Mouse (Mus musculus) midbrain, embryonic 14.5 days (tissue): ENCODE measurements at regions not wholly inside any gene's neighbourhood (a gene's known extent, or its start where the extent isn't known, plus 50 kb on each side); places are given as distances from the start of the nearest gene placed in this dataset.

Experiments
- ATAC-seq: fragments of 200-750 bp; cut with Nextera tagmentation; 2 replicates; pipeline ENCODE4 v1.8.0; 2017; ENCODE audit warnings: moderate number of reproducible peaks, moderate library complexity; ENCODE audit not compliant: low FRiP score, low TSS enrichment
- DNase-seq: peaks from one replicate; pipeline ENCODE4 v3.0.0-alpha.2; 2015
- H3K27ac ChIP-seq: fragments of 300-500 bp; sonication (generic); replicated peaks from 2 replicates; pipeline ENCODE4 v1.5.1; 2014; ENCODE audit warnings: mild to moderate bottlenecking, low read depth, low read length, moderate library complexity
- H3K27me3 ChIP-seq: fragments of 300-500 bp; sonication (generic); 2 replicates; pipeline ENCODE4 v1.6.1; 2014; ENCODE audit warnings: low read length, control low read depth, mixed read lengths; ENCODE audit not compliant: control insufficient read depth, insufficient read depth
- H3K36me3 ChIP-seq: fragments of 300-500 bp; sonication (generic); 2 replicates; pipeline ENCODE4 v1.6.1; 2014; ENCODE audit warnings: low read length, control low read depth; ENCODE audit not compliant: control insufficient read depth, insufficient read depth
- H3K4me1 ChIP-seq: fragments of 300-500 bp; sonication (generic); 2 replicates; pipeline ENCODE4 v1.6.1; 2014; ENCODE audit warnings: mild to moderate bottlenecking, antibody characterized with exemption, low read length, control low read depth; ENCODE audit not compliant: control insufficient read depth, insufficient read depth
- H3K4me2 ChIP-seq: fragments of 300-500 bp; sonication (generic); 2 replicates; pipeline ENCODE4 v1.6.1; 2014; ENCODE audit warnings: mild to moderate bottlenecking, low read length, moderate library complexity
- H3K4me3 ChIP-seq: fragments of 300-500 bp; sonication (generic); replicated peaks from 2 replicates; pipeline ENCODE4 v1.5.1; 2014; ENCODE audit warnings: low read depth, low read length
- H3K9ac ChIP-seq: fragments of 300-500 bp; sonication (generic); replicated peaks from 2 replicates; pipeline ENCODE4 v1.6.1; 2014; ENCODE audit warnings: mild to moderate bottlenecking, low read length, moderate library complexity
- H3K9me3 ChIP-seq: fragments of 300-500 bp; sonication (generic); 2 replicates; pipeline ENCODE4 v1.6.1; 2016; ENCODE audit warnings: low read length, control low read depth, mixed read lengths; ENCODE audit not compliant: control insufficient read depth
- WGBS: fragments of 180-500 bp; shearing (Covaris S2); extraction: QIAGEN DNeasy Blood & Tissue Kit; methylation state at CpG from one replicate; pipeline ENCODE4 v1.1.7; 2014; 5-methylcytosine and 5-hydroxymethylcytosine counted together

DNA sequence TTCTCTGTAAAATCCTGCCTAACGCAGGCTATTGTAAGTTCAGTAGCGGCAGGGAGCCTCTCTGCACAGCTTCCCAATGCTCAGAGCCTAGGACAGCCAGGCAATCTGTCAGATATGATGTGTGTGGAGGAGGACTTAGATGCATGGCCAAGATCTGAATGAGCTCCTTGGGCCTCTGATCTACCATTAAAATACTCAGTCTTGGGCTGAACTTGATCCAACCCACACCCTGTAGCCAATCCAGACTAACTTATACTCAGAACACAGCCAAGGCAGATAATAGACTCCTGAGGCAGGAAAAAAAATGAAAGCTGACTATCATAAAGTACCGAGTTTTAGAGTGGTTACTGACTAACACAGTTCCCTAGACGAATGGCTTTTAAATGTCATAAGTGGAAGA lies 165.4 kb upstream of the Zfp618 start:
- no peak overlapping the region for H3K4me3 ChIP-seq
- no peaks in the 10 kb centered on the region for H3K4me1 ChIP-seq
- ATAC-seq (no peak), DNase-seq (no peak)
- H3K36me3 ChIP-seq, result no peaks in the 10 kb centered on the region
- H3K27ac ChIP-seq, result no peak overlapping the region
- no peak overlapping the region for H3K4me2 ChIP-seq
- H3K9ac ChIP-seq, result no peak overlapping the region
- H3K9me3 ChIP-seq, result no peaks in the 10 kb centered on the region
- no peaks in the 10 kb centered on the region for H3K27me3 ChIP-seq
- WGBS, result 82% methylated on average over 4 of the region's 4 CpGs

DNA sequence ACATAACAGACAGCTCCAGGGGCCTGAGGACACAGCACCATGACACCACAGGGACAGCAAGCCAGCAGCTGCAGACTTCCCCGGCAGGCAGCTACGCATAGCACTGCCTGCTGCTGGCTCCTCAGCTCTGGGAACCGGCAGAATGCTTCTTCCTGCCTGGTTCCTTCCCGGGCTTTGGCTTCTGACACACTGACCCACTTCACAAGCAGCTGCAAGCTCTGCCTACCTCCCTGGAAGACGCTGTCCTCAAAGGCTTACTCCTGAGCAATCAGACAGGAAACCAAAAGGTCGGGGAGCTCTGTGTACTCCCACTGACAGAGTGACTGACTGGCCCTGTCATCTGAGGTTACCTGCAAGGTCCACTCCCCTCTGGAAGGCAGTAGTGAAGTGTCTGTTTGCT lies 159.5 kb upstream of the Zfp618 start:
- Histone ChIP-seq H3K27me3 (no peaks in the 10 kb centered on the region), H3K9ac (no peak overlapping the region), H3K4me1 (no peaks in the 10 kb centered on the region), H3K4me3 (no peak overlapping the region), H3K4me2 (no peak overlapping the region), H3K9me3 (no peaks in the 10 kb centered on the region), H3K36me3 (no peaks in the 10 kb centered on the region), H3K27ac (no peak overlapping the region)
- ATAC-seq, result no peak
- WGBS, result 45% methylated on average over 6 of the region's 6 CpGs
- DNase-seq, result no peak

DNA sequence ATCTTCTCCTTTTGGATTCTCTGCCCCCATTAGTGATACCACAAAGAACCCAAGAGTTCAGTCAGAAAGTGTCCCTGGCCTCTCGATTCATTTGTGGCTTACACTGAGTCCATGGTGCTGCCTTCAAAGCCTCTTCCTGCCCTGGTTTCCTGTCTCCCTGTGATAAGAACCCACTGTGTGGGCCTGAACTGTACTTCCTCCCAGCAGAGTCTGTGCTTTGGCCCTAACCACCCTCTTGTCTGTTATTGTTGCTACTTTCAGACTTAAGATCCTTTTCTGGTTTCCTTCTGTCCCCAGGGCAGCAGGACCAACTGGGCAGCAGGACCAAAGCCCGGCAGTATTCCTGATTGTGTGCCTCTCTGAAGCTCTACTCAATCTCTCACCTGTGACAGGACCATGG lies 158.6 kb upstream of the Zfp618 start:
- H3K9ac ChIP-seq, result no peak overlapping the region
- no peaks in the 10 kb centered on the region for H3K27me3 ChIP-seq
- no peak overlapping the region for H3K27ac ChIP-seq
- 93% methylated on average over 2 of the region's 2 CpGs for WGBS
- DNase-seq (no peak), ATAC-seq (no peak)
- H3K9me3 ChIP-seq, result no peaks in the 10 kb centered on the region
- H3K4me3 ChIP-seq, result no peak overlapping the region
- H3K36me3 ChIP-seq, result no peaks in the 10 kb centered on the region
- H3K4me1 ChIP-seq, result no peaks in the 10 kb centered on the region
- H3K4me2 ChIP-seq, result no peak overlapping the region

DNA sequence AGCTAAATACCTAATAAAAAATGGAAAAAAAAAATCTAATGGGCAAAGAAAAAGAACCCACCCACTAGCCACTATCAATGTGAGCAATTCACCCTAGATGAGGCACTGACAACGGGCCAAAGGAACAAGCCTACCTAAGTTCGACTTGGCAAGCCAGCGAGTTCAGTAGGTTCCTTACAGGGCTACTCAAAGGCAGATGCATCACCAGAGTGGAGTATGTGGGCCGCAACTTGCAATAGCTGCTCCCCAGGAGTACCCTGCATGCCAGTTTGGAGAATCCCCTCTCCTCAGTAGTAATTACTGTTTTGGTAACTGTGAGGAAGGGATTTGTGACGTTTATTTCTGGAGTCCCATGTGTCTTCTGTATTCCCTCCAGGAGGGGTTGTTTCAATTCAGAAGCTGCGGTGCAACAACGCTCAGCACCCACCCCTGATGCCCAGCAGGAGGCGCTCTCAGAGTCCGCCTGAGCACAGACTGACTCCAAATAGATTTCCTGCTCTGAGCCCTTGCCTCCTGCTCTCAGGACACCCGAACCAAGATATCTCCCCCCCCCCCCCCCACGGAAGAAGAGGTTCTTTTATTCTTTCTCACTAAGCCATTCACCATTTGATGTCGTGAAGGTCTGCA lies 157.3 kb upstream of the Zfp618 start:
- Histone ChIP-seq H3K9me3 (no peaks in the 10 kb centered on the region), H3K9ac (no peak overlapping the region)

GRCm38 (mm10) chr4:62808553-62808950 lies 156.8 kb upstream of the Zfp618 start:
- no peaks in the 10 kb centered on the region for H3K36me3 ChIP-seq
- DNase-seq, result no peak
- H3K9ac ChIP-seq, result no peak overlapping the region
- no peak overlapping the region for H3K27ac ChIP-seq
- no peak overlapping the region for H3K4me3 ChIP-seq
- no peak overlapping the region for H3K4me2 ChIP-seq
- H3K27me3 ChIP-seq, result no peaks in the 10 kb centered on the region
- no peaks in the 10 kb centered on the region for H3K9me3 ChIP-seq
- H3K4me1 ChIP-seq, result no peaks in the 10 kb centered on the region
- 97% methylated on average over 12 of the region's 12 CpGs for WGBS
- ATAC-seq, result no peak

More for the DNA sequence above, 157.3 kb upstream of the Zfp618 start:
- H3K36me3 ChIP-seq, result no peaks in the 10 kb centered on the region
- no peak for DNase-seq
- no peaks in the 10 kb centered on the region for H3K27me3 ChIP-seq
- no peaks in the 10 kb centered on the region for H3K4me1 ChIP-seq
- H3K4me2 ChIP-seq, result no peak overlapping the region
- WGBS, result 65% methylated on average over 12 of the region's 12 CpGs
- H3K4me3 ChIP-seq, result no peak overlapping the region
- no peak for ATAC-seq
- no peak overlapping the region for H3K27ac ChIP-seq

DNA sequence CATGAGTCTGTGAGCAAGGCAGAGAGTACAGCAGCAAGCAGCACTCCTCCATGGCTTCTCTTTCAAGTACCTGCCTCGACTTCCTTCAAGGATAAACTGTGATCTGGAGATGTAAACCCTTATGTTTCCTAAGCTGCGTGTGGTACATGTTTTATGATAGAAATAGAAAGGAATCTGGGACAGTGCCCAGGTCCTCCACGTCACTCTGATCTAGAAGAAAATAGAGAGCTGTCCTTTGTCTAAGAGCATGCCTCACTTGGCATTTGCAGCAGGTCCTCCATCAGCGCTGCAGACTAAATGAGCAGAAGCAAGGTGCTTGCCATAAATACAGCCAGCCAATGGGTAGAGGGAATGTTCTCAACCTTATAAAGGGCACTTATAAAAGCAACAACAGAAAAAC lies 156.3 kb upstream of the Zfp618 start:
- Histone ChIP-seq H3K4me3 (no peak overlapping the region), H3K4me2 (no peak overlapping the region), H3K27me3 (no peaks in the 10 kb centered on the region), H3K27ac (no peak overlapping the region), H3K9me3 (no peaks in the 10 kb centered on the region), H3K36me3 (no peaks in the 10 kb centered on the region), H3K4me1 (no peaks in the 10 kb centered on the region), H3K9ac (no peak overlapping the region)
- ATAC-seq, result no peak
- DNase-seq, result no peak
- WGBS, result 89% methylated on average over 4 of the region's 4 CpGs

DNA sequence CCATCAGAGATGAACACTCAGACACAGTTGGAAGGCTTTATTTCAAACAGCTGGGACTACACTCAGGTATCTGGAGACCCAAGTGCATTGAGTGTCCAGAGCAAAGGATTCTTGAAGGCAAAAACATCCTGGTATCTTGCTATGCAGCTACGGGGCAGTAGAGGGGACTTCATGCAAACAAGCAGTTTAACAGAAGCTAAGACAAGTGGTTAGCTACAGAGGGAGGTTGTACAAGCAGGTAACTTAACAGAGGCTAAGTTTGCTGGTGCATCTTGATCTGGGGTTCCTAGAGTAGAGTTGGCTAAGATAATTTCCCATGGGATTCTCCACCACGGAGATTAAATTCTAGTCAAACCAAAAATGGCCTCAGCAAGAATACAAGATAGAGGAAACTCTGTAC lies 145.5 kb upstream of the Zfp618 start:
- ATAC-seq (no peak), DNase-seq (no peak)
- 90% methylated on average over 2 of the region's 2 CpGs for WGBS
- 0 out of 2 replicates have a peak, but pooled peaks cover 4% of the 10 kb centered on the region for H3K4me1 ChIP-seq
- no peaks in the 10 kb centered on the region for H3K9me3 ChIP-seq
- H3K27ac ChIP-seq, result no peak overlapping the region
- no peak overlapping the region for H3K4me3 ChIP-seq
- H3K27me3 ChIP-seq, result no peaks in the 10 kb centered on the region
- H3K4me2 ChIP-seq, result no peak overlapping the region
- no peaks in the 10 kb centered on the region for H3K36me3 ChIP-seq
- H3K9ac ChIP-seq, result no peak overlapping the region

GRCm38 (mm10) chr4:62821288-62821687 lies 144.1 kb upstream of the Zfp618 start:
- H3K4me3 ChIP-seq, result no peak overlapping the region
- WGBS, result 68% methylated on average over 2 of the region's 2 CpGs
- no peak for DNase-seq

DNA sequence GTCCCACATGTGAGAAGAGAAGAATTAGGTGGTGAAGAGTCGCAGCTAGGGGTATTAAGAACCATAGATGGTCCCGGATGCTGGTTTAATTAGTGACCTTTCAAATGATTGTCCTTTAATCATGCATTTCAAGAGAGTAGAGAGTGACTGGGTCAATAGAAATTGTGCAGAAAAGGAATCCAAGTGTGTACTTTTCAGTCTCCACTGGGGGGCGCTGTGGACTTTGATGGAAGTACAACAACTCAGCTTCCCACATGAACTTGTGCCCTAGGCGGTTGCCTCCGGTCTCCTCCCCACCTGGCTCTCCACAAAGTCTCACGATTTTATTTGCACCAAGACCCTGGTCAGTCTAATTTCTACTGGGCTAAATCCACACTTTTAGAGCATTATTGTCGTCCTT lies 142.8 kb upstream of the Zfp618 start:
- DNase-seq (peak; percentile 76), ATAC-seq (no peak)
- no peaks in the 10 kb centered on the region for H3K9me3 ChIP-seq
- H3K4me1 ChIP-seq, result peaks cover 7% of the 10 kb centered on the region; the same call in 1 of the 2 replicates
- no peak overlapping the region for H3K4me2 ChIP-seq
- H3K36me3 ChIP-seq, result no peaks in the 10 kb centered on the region
- no peak overlapping the region for H3K27ac ChIP-seq
- H3K4me3 ChIP-seq, result no peak overlapping the region
- no peaks in the 10 kb centered on the region for H3K27me3 ChIP-seq
- 50% methylated on average over 7 of the region's 7 CpGs for WGBS
- no peak overlapping the region for H3K9ac ChIP-seq

More at GRCm38 (mm10) chr4:62821288-62821687, 144.1 kb upstream of the Zfp618 start:
- no peak for ATAC-seq
- no peaks in the 10 kb centered on the region for H3K36me3 ChIP-seq
- H3K9ac ChIP-seq, result no peak overlapping the region
- no peak overlapping the region for H3K27ac ChIP-seq
- H3K9me3 ChIP-seq, result no peaks in the 10 kb centered on the region
- no peaks in the 10 kb centered on the region for H3K27me3 ChIP-seq
- no peak overlapping the region for H3K4me2 ChIP-seq
- H3K4me1 ChIP-seq, result peaks cover 7% of the 10 kb centered on the region; the same call in 1 of the 2 replicates
